Mouse (Mus musculus) G1E (cell line): ENCODE data around the gene Ginm1.

ENCODE experiments used
- CTCF ChIP-seq: IDR thresholded peaks from 2 replicates; pipeline ENCODE4 v1.5.1; 2012; ENCODE audit warnings: low read depth, low read length, inconsistent platforms, mixed read lengths
- GATA1 ChIP-seq: IDR thresholded peaks from 2 replicates; pipeline ENCODE4 v1.6.1; 2012; ENCODE audit warnings: borderline replicate concordance, low read length, inconsistent platforms, mixed read lengths
- GATA2 ChIP-seq: IDR thresholded peaks from 2 replicates; pipeline ENCODE4 v1.6.1; 2012; ENCODE audit warnings: low read depth, low read length, inconsistent platforms, borderline replicate concordance
- POLR2AphosphoS5 ChIP-seq: IDR thresholded peaks from 2 replicates; pipeline ENCODE4 v1.6.1; 2012; ENCODE audit warnings: low read depth, low read length, inconsistent platforms; ENCODE audit not compliant: insufficient replicate concordance
- TAL1 ChIP-seq: conservative IDR thresholded peaks from 2 replicates; pipeline ENCODE4 v1.6.1; 2012; ENCODE audit warnings: low read depth, low read length, inconsistent platforms, mixed read lengths

DNA sequence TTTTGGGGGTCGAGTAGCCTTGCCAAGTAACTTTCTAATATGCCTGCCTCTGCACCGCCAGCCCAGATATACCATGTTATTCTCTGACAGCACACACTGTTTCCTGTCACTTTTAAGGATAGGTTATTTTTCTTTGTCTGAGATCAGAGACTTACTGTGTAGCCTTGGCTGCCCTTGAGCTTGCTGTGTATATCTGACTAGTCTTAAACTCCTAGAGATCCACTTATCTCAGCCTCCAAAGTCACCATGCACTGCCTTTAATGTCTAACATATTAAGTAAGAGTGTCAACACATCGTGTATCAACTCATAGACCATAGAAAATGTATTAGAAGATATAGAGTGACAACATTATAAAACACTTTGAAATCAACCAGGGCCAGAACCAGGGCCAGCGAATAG lies 27.0 kb upstream of the Ginm1 start:
- TF ChIP-seq CTCF: no peak
- TF ChIP-seq TAL1: no peak
- no peak for TF ChIP-seq GATA1
- TF ChIP-seq POLR2AphosphoS5: no peak
- no peak for TF ChIP-seq GATA2
